Mouse (Mus musculus) Muller cell, postnatal 12 days (primary cell): ENCODE results near the gene Lama4.

Source experiments
- DNase-seq: peaks from one replicate; pipeline ENCODE4 v3.0.0-alpha.2; 2015; ENCODE audit errors: inconsistent ontology term

Gene Lama4

DNA sequence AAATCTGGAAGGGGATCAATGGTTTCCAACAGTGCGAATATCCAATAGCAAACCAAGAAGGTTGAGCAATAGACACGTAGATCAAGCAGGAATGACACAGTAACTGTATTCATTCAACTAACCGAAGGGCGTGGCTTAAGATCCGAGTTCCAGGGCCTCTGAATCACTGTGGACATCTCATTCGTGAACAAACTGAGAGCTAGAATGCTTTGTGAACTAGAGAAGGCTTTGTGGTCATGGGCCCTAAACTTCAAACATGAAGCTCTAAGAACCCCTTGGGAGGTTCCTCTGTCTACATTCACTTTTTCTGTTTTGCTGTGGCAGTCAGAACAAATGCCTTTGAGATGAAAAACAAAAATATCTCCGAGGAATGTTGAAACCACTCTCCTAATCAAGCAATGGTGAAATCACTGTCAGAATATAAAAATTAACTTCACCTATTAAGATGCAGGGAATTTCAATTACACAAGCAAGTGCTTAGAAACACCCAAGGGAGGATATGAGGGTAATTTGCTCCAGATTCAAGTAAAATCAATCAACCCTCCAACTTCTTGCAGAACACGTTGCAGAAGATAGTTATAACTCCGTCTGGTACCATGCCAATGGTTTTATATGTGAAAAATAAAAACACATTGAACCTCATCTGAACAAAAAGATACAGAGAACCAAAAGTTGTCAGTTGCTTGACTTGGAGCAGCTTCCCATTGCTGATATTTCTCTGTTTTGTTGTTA lies 29.6 kb downstream of the Lama4 start:
- peak; percentile 64 for DNase-seq

DNA sequence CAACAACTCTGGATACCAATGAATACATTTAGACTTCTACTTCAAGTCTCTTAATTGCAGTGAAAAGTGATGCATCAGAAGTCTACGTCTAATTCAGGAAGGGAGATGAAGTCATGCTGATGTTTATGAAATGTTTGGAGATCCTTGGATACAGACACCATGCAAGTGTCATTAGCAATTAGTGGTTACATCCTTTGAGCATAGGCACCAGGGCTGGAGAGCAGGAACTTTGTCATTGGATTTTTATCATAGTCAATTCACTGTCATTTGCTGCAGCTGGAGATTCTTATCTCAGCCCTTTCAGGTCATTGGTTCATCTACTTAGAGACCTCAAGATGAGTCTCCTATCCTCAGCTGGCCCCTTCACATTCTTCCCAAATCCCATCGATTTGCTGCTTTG lies 30.6 kb downstream of the Lama4 start:
- DNase-seq, result peak; percentile 52

GRCm38 (mm10) chr10:39000951-39001350 lies 35.6 kb downstream of the Lama4 start:
- DNase-seq, result no peak

- DNase-seq, result no peak
Observed at GRCm38 (mm10) chr10:39002521-39002920, 37.2 kb downstream of the Lama4 start.

GRCm38 (mm10) chr10:39003520-39003919 lies 38.2 kb downstream of the Lama4 start:
- DNase-seq, result no peak

- DNase-seq, result no peak
Observed at GRCm38 (mm10) chr10:39005494-39005893, 40.2 kb downstream of the Lama4 start.

GRCm38 (mm10) chr10:39006433-39007105 lies 41.3 kb downstream of the Lama4 start:
- DNase-seq, result no peak

DNA sequence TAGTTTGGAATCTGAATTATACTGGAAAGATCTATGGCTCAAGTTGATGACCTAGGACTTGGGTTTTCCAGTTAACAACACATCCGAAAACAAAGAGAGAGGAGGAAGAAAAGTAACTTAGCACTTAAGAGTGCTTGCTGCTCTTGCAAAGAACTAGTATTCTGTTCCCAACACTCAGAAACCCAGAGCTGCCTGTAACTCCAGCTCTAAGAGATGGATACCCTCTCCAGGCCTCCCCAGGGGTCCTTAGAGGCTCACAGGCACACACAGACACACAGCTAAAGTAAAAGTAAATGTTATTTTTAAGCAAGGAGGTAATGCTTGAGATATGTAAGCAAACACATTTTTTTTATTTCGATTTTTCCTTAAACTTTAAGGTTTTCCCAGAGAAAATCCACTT lies 49.5 kb downstream of the Lama4 start:
- no peak for DNase-seq

- DNase-seq, result no peak
Observed at GRCm38 (mm10) chr10:39017986-39018385, 52.7 kb downstream of the Lama4 start.

- no peak for DNase-seq
Observed at GRCm38 (mm10) chr10:39018635-39019034, 53.3 kb downstream of the Lama4 start.

DNA sequence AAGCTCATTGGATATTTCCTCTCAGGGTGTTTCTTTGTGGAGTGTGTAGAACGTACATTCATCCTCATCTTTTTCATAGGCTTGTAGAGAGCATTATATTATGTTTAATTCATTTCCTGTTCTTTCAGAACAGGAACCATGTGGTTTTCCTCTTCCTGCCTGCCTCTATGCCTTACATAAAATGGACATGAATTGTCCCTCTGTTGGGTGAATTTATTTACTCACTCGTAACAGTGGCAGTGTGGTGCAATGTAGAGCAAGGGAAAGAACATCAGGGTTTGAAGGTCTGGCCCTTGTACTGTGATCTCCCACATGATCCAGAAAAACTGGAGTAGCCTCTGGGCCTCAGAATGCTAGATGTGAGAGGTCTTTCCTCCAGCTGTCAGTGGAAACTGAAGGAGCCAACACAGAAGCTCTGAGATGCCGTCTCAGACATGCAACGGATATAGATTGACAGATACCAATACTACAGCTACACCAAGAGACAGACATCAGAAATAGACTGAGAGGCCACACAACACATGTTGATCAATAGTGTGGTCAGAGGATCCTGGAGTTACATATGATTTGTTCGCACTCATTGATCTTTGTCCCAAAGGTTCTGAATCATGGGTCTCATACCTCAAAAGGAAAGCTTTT lies 58.4 kb downstream of the Lama4 start:
- no peak for DNase-seq

DNA sequence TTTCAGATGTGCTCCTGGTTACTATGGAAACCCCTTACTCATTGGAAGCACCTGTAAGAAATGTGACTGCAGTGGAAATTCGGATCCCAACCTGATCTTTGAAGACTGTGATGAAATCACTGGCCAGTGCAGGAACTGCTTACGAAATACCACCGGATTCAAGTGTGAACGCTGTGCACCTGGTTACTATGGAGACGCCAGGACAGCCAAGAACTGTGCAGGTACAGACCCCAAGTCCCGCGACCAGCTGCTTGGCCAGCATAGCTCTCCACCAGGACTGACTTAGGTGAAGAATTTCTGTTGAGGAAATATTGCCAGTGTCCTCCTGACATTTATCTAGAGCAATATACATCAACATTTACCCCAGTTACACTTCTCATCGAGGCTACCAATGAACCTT lies 61.2 kb downstream of the Lama4 start:
- no peak for DNase-seq

- DNase-seq, result no peak
Observed at GRCm38 (mm10) chr10:39027058-39027457, 61.7 kb downstream of the Lama4 start.

GRCm38 (mm10) chr10:39028403-39028802 lies 63.1 kb downstream of the Lama4 start:
- DNase-seq, result no peak

DNA sequence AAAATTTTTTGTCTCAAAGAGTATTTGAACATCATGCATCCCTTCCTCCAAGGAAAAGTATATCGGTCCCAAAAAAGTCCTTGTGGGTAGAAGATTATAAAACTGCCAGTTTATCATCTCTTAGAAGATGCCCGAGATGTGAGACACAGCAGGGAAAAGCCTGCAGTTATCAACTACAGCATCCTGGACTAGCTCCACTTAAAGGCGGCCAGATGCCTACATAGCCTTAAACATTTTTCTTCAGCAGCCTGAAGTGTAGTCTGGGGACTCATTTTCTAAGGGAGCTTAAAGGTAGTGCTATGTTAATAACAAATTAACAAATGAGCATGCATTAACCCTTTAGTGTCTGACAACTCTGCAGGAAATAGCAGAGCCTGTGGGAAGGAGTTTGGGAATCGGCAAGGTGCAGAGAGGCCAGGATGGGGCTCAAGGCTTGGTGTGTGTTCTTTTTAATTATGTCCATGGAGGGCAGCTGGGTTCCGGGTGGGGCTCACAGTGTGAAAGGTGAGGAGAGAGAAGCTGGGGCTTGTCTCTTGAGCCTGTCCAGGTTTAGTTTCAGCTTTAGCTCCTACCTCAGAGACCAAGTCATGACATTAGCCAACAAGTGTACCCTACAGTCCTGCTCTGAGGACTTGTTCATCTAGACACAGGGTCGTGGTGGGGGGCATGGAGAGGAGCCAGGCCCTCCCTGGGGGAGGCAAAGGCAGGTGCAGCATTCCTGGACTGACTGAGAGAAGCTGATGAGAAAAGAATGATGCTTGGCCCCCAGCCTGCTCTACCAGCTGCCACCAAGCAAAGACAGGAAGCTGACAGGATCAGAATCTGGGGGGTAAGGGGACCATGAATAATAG lies 64.2 kb downstream of the Lama4 start:
- no peak for DNase-seq

DNA sequence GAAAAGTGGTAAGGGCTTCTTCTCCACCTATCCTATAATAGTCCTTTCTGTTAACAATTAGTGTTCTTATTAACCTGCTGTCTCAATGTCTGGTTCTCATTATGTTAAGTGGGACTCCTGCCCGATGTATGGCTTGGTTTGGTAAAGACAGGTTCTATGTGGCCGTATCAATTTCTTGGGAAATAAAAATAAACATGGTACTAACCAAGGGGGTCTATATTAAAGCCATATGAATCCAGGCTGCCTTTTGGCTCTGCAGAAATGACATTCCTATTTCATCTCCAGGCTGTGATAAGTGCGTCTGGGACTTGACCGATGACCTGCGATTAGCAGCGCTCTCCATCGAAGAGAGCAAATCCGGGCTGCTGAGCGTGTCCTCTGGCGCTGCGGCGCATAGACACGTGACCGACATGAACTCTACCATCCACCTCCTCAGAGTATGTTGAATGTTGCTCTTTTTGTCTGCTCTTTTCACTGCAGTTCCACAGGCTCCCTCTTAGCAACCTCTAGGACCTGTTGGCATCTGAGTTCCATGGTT lies 64.9 kb downstream of the Lama4 start:
- DNase-seq, result no peak

GRCm38 (mm10) chr10:39039564-39039963 lies 74.2 kb downstream of the Lama4 start:
- peak; percentile 2 for DNase-seq

- peak; percentile 11 for DNase-seq
Observed at GRCm38 (mm10) chr10:39040026-39040425, 74.7 kb downstream of the Lama4 start.

DNA sequence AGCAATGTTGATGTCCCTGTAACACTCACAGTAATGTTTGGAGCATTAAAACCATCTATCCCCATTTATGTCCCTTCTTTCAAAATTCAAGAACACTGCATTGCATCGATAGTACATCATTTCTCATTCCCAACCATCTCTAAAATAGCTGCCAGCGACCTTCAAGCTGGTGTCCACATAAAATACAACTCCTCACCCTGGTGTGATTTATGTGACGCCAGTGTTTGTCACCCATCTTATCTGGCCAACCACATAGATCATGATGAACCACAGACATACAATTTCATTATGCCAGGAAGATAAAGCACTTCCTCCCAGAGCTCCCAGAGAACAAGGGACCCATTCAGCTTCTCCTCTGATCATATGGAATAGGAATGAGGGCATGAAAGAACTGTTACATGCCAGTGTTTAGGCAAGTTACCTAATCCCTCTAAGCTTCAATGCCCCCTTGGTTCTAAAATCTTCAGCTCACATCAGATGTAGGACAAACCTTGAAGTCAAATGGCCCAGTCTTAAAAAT lies 79.2 kb downstream of the Lama4 start:
- DNase-seq, result peak; percentile 39

- DNase-seq, result no peak
Observed at GRCm38 (mm10) chr10:39045111-39045510, 79.8 kb downstream of the Lama4 start.

DNA sequence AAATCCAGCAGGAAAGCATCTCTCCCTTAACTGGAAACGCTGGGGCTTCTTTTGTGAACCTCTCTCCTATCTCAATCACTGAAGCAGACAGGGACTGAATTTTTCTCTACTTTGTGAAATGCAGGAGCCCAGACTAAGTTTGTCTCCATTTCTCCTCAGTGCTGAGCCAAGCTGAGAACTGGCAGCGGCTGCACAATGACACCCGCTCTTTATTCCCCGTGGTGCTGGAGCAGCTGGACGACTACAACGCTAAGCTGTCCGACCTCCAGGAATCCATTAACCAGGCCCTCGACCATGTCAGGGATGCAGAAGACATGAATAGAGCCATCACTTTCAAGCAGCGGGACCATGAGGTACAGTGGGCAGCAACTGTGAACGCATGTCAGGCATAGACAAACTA lies 82.5 kb downstream of the Lama4 start:
- DNase-seq, result no peak
